Mouse (Mus musculus) thymus, adult 2 months (tissue): ENCODE results near the gene Fgfr2. TPM values are rescaled to one million over a fixed set of nuclear protein-coding genes. Genes with fewer than 3 reads are reported as not detected.
"Not testable (repeated sequence)": the region's sequence is repeated elsewhere in the genome, so short reads cannot be mapped to it uniquely, and the experiment has no call there.

Source experiments
- DNase-seq: peaks from one replicate; pipeline ENCODE4 v3.0.0; 2021
- H3K27ac ChIP-seq: fragments of 200-500 bp; 2 replicates; pipeline ENCODE4 v1.5.1; 2012; ENCODE audit warnings: low read length, control low read depth; ENCODE audit not compliant: control insufficient read depth, insufficient read depth
- H3K27me3 ChIP-seq: fragments of 200-500 bp; 2 replicates; pipeline ENCODE4 v1.6.1; 2012; ENCODE audit warnings: mild to moderate bottlenecking, low read length, moderate library complexity, mixed read lengths; ENCODE audit not compliant: control insufficient read depth, insufficient read depth
- H3K36me3 ChIP-seq: fragments of 200-500 bp; 2 replicates; pipeline ENCODE4 v1.6.1; 2012; ENCODE audit warnings: mild to moderate bottlenecking, low read length, moderate library complexity; ENCODE audit not compliant: control insufficient read depth, insufficient read depth
- H3K4me1 ChIP-seq: fragments of 200-500 bp; replicated peaks from 2 replicates; pipeline ENCODE4 v1.6.1; 2012; ENCODE audit warnings: low read length; ENCODE audit not compliant: control insufficient read depth, insufficient read depth
- H3K4me3 ChIP-seq: fragments of 200-500 bp; 2 replicates; pipeline ENCODE4 v1.5.1; 2012; ENCODE audit warnings: mild to moderate bottlenecking, low read length, control low read depth, moderate library complexity; ENCODE audit not compliant: control insufficient read depth, insufficient read depth
- CTCF ChIP-seq: fragments of 200-500 bp; IDR thresholded peaks from 2 replicates; pipeline ENCODE4 v1.5.1; 2012; ENCODE audit warnings: mild to moderate bottlenecking, control low read depth, low read length, moderate library complexity, borderline replicate concordance; ENCODE audit not compliant: control insufficient read depth, poor library complexity, insufficient read depth; ENCODE audit errors: extremely low read depth
- POLR2A ChIP-seq: fragments of 200-500 bp; IDR thresholded peaks from 2 replicates; pipeline ENCODE4 v1.6.1; 2012; ENCODE audit warnings: mild to moderate bottlenecking, low read length, control low read depth, moderate library complexity; ENCODE audit not compliant: control insufficient read depth, poor library complexity, insufficient read depth; ENCODE audit errors: extremely low read depth
- WGBS: fragments of 180-500 bp; shearing (Covaris S2); methylation state at CpG from one replicate; pipeline ENCODE4 v1.1.7; 2018; 5-methylcytosine and 5-hydroxymethylcytosine counted together
- polyA plus RNA-seq: library from polyadenylated mRNA; depleted of rRNA; stranded (reverse); fragments of >200 nt; gene quantifications from 2 replicates; pipeline ENCODE4 v1.2.3, GENCODE M21; 2012

Fgfr2 gene
- polyA plus RNA-seq, 1 experiment, result 12.1 TPM

DNA sequence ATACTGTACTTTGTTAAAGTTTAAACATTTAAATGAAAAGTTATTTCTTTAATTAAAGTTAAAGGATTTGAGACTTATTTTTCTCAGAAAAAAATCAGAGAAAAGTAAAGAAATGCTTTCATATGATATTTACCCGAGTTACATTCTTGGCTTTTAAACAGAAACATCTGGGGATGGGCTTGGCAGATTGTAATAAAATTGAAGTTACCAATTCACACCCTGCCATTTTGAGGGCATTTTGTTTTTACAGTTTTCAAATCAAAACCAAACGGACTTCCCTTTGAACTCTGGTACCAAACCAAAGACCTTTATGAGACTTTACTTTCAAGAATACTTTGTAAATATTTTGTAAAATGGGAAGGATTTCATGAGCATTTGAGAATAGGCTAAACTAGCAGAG lies 2697.2 kb downstream of the Fgfr2 start:
- no peak for TF ChIP-seq CTCF
- TF ChIP-seq POLR2A, result no peak
- Histone ChIP-seq H3K27me3 (no peaks in the 10 kb centered on the region), H3K4me1 (no peaks in the 10 kb centered on the region), H3K36me3 (no peaks in the 10 kb centered on the region), H3K4me3 (no peak overlapping the region), H3K27ac (no peak overlapping the region)
- WGBS, result 94% methylated on average over 2 of the region's 2 CpGs
- DNase-seq, result no peak

- Histone ChIP-seq H3K4me1 (no peaks in the 10 kb centered on the region), H3K36me3 (no peaks in the 10 kb centered on the region), H3K4me3 (no peak overlapping the region), H3K27ac (no peak overlapping the region), H3K27me3 (no peaks in the 10 kb centered on the region)
- no peak for TF ChIP-seq CTCF
- TF ChIP-seq POLR2A, result no peak
- WGBS, result 84% methylated on average over 1 of the region's 1 CpGs
- no peak for DNase-seq
Measured at GRCm38 (mm10) chr7:130419961-130420360, 2703.2 kb downstream of the Fgfr2 start.

GRCm38 (mm10) chr7:130407622-130408021 lies 2715.5 kb downstream of the Fgfr2 start:
- Histone ChIP-seq H3K36me3 (no peaks in the 10 kb centered on the region), H3K4me3 (no peak overlapping the region), H3K27ac (no peak overlapping the region), H3K4me1 (no peaks in the 10 kb centered on the region), H3K27me3 (no peaks in the 10 kb centered on the region)
- WGBS, result 96% methylated on average over 10 of the region's 10 CpGs
- DNase-seq, result no peak
- TF ChIP-seq POLR2A (no peak), CTCF (no peak)

DNA sequence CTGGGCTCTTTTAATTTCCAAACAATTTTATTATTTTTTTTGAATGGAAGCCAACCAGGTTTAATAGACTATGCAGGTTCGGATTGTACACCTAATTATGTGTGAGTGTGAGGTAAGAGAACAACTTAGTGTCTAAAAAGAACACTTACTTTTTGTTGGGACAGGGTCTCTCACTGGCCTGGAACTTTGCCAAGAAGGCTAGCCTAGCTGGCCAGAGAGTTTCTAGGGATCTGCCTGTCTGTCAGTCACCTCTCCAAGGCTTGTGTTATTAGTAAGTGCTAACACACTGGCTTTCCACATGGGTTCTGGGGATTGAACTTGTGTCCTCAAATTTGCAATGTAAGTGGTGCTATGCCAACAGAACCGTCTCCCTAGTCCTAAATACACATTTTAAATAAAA lies 2719.8 kb downstream of the Fgfr2 start:
- Histone ChIP-seq H3K27me3 (no peaks in the 10 kb centered on the region), H3K4me1 (no peaks in the 10 kb centered on the region), H3K27ac (no peak overlapping the region), H3K4me3 (no peak overlapping the region), H3K36me3 (no peaks in the 10 kb centered on the region)
- TF ChIP-seq POLR2A, result no peak
- TF ChIP-seq CTCF, result no peak
- 92% methylated on average over 2 of the region's 2 CpGs for WGBS
- no peak for DNase-seq

- 99% methylated on average over 2 of the region's 2 CpGs for WGBS
- H3K27me3 ChIP-seq, result no peaks in the 10 kb centered on the region
- no peak overlapping the region for H3K27ac ChIP-seq
- TF ChIP-seq POLR2A, result no peak
- no peak for TF ChIP-seq CTCF
- H3K36me3 ChIP-seq, result no peaks in the 10 kb centered on the region; the same call in 1 of the 2 replicates
- DNase-seq, result no peak
- no peaks in the 10 kb centered on the region for H3K4me1 ChIP-seq
- no peak overlapping the region for H3K4me3 ChIP-seq
Measured at GRCm38 (mm10) chr7:130394697-130395096, 2728.5 kb downstream of the Fgfr2 start.

DNA sequence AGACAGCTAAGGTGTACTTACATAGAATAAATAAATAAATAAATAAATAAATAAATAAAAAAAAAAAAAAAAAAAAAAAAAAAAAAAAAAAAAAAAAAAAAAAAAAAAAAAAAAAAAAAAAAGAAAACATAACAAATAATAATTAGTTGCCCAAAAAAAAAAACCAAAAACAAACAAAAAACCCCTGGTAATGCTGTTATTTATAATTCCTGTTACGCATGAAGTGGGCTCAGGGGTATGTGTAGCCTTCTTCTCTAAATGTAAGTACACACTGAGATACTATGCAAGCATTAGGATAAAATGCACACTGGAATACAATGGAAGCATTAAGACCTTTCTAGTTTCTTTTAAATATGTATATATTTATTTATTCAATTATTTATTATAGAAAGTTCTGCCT lies 2733.1 kb downstream of the Fgfr2 start:
- not testable (repeated sequence) for H3K4me1 ChIP-seq, H3K27ac ChIP-seq, H3K4me3 ChIP-seq, DNase-seq, H3K36me3 ChIP-seq, H3K27me3 ChIP-seq
- 97% methylated on average over 1 of the region's 1 CpGs for WGBS

- WGBS, result 94% methylated on average over 3 of the region's 3 CpGs
- no peaks in the 10 kb centered on the region for H3K27me3 ChIP-seq
- no peak for DNase-seq
Measured at GRCm38 (mm10) chr7:130386308-130386707, 2736.8 kb downstream of the Fgfr2 start.

More at GRCm38 (mm10) chr7:130386308-130386707, 2736.8 kb downstream of the Fgfr2 start:
- Histone ChIP-seq H3K4me3 (no peak overlapping the region), H3K36me3 (no peaks in the 10 kb centered on the region), H3K27ac (no peak overlapping the region), H3K4me1 (no peaks in the 10 kb centered on the region)
- TF ChIP-seq POLR2A (no peak), CTCF (no peak)
